Mouse (Mus musculus) liver, embryonic 16.5 days (tissue): ENCODE data around the gene Bsn. TPM values are rescaled to one million over a fixed set of nuclear protein-coding genes. Genes with fewer than 3 reads are reported as not detected.

Experiments
- ATAC-seq: fragments of 200-750 bp; cut with Nextera tagmentation; 2 replicates; pipeline ENCODE4 v1.8.0; 2017; ENCODE audit warnings: low read depth, mild to moderate bottlenecking, moderate number of reproducible peaks, moderate library complexity
- H3K27ac ChIP-seq: fragments of 300-500 bp; sonication (generic); 2 replicates; pipeline ENCODE4 v1.5.1; 2014; ENCODE audit warnings: mild to moderate bottlenecking, low read length
- H3K27me3 ChIP-seq: fragments of 300-500 bp; sonication (generic); 2 replicates; pipeline ENCODE4 v1.6.1; 2014; ENCODE audit warnings: low read depth, low read length, mixed read lengths; ENCODE audit not compliant: control insufficient read depth, insufficient read depth
- H3K36me3 ChIP-seq: fragments of 300-500 bp; sonication (generic); 2 replicates; pipeline ENCODE4 v1.6.1; 2014; ENCODE audit warnings: mild to moderate bottlenecking; ENCODE audit not compliant: control insufficient read depth, insufficient read depth
- H3K4me1 ChIP-seq: fragments of 300-500 bp; sonication (generic); 2 replicates; pipeline ENCODE4 v1.6.1; 2014; ENCODE audit warnings: low read depth, low read length, mixed read lengths; ENCODE audit not compliant: control insufficient read depth
- H3K4me2 ChIP-seq: fragments of 300-500 bp; sonication (generic); 2 replicates; pipeline ENCODE4 v1.6.1; 2014; ENCODE audit warnings: low read depth, low read length, mixed read lengths
- H3K4me3 ChIP-seq: fragments of 300-500 bp; sonication (generic); 2 replicates; pipeline ENCODE4 v1.5.1; 2014; ENCODE audit warnings: low read depth, mild to moderate bottlenecking, low read length
- H3K9ac ChIP-seq: fragments of 300-500 bp; sonication (generic); 2 replicates; pipeline ENCODE4 v1.6.1; 2014; ENCODE audit warnings: low read depth, low read length
- H3K9me3 ChIP-seq: fragments of 300-500 bp; sonication (generic); replicated peaks from 2 replicates; pipeline ENCODE4 v1.6.1; 2016; ENCODE audit warnings: low read length; ENCODE audit not compliant: control insufficient read depth
- WGBS: fragments of 180-500 bp; shearing (Covaris S2); extraction: QIAGEN DNeasy Blood & Tissue Kit; methylation state at CpG from one replicate; pipeline ENCODE4 v1.1.7; 2014; ENCODE audit not compliant: insufficient replicate concordance; 5-methylcytosine and 5-hydroxymethylcytosine counted together
- polyA plus RNA-seq: library from polyadenylated mRNA; unstranded; fragments of >200 nt; fragmentation: Nextera tagmentation; extraction: Ambion mirVana; gene quantifications from 2 replicates; pipeline ENCODE4 v1.2.1, GENCODE M21; 2015

The Bsn gene
- 1.0 and 1.2 TPM in 2 replicates for polyA plus RNA-seq

DNA sequence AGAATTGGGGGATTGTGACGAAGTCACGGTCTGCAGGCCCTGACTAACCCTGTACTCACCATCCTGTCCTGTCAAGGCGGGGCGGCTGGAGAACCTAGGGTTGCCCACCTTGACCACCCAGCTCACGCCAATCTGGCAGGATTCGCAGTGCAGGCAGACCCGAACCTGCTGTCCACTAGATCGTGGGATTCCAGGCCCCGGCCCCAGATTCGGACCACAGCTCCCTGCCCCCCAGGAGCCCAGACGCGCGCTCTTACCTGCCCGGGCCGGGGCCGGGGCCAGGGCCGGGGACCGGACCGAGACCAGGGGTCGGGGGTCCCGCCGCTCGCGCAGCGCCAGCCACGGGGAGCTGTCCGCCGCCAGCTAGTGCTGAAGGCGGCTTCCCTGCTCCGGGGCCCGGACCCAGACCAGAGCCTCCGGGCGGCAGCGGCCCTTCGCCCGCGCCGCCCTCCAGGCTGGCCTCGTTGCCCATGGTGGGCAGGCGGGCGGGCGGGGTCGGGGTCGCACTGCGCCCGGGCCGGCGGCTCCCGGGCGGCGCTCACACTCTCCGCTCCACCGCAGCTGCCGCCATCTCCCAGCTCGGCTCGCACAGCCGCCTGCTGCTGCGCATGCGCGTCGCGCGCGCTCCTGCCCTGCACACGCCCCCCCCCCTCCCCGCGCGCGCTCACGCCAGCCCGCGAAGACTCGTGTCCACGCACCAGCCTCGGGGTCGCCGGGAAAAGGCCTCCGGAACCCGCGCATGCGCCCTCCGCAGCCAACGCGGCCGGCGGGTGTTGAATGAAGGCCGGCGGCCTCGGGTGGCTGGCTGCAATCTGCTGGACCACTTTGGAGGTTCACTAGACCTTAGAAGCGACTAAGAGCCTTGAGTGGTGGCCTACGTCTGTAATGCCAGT lies at the start of gene Bsn:
Gene Bsn (minus strand): TSS at position 598 of the 893 bp plus-strand sequence.
- Histone ChIP-seq H3K36me3 (no peaks in the 10 kb centered on the region), H3K4me2 (peak within 1 kb of the TSS; percentile 73), H3K27me3 (peaks cover 41% of the 10 kb centered on the region), H3K4me1 (no peaks in the 10 kb centered on the region; the same call in 1 of the 2 replicates), H3K4me3 (peak within 1 kb of the TSS; percentile 58), H3K9me3 (no peaks in the 10 kb centered on the region), H3K27ac (no peak within 1 kb of the TSS), H3K9ac (no peak within 1 kb of the TSS)
- peak; percentile 19; the same call in 1 of the 2 replicates for ATAC-seq
- WGBS = 3% methylated on average over 61 of the region's 91 CpGs

DNA sequence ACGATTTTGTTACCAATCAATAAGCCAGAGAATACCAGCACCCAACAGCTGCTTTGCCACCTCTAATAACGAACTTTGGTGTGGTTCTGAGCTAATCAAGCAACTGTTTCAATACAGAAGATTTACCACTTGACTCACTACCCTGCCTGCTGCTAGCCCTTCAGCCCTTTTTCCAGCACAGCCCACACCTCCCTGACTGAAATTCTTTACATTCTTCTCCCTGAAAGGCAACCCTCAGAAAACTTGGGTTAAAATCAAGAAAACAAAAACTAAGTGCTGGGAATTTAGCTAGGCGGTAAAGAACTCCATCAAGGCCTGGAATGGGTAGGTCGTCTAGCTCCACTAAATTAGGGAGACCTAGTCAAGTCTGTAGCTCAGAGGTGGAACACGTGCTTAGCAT lies 49.8 kb upstream of the Bsn start:
- Histone ChIP-seq H3K36me3 (no peaks in the 10 kb centered on the region), H3K9ac (no peak overlapping the region), H3K4me3 (no peak overlapping the region), H3K27ac (no peak overlapping the region), H3K4me1 (no peaks in the 10 kb centered on the region), H3K27me3 (no peaks in the 10 kb centered on the region), H3K9me3 (no peaks in the 10 kb centered on the region), H3K4me2 (no peak overlapping the region)
- ATAC-seq = no peak
- 66% methylated on average over 5 of the region's 5 CpGs for WGBS

DNA sequence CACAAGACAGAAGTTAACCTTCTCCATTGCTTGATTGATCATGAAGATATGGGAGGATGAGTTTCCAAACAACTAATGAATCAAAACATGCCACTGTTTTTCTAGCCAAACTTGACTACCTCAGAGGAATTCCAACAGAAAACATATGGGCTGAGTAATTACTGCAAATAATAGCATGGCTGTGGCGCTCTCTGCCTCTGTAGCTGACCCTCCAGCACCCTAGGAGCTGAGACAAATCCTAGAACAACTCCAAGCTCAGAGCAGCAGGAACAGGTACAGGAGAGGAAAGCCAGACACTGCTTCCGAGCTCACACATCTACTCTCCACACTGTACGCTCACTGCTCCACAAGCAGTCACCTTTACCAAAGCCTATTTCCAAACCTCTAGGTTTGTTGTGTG lies 48.6 kb upstream of the Bsn start:
- no peak overlapping the region for H3K4me2 ChIP-seq
- H3K4me1 ChIP-seq = no peaks in the 10 kb centered on the region
- H3K27me3 ChIP-seq = no peaks in the 10 kb centered on the region
- no peak overlapping the region for H3K9ac ChIP-seq
- H3K27ac ChIP-seq = no peak overlapping the region
- no peak overlapping the region for H3K4me3 ChIP-seq
- no peak for ATAC-seq
- H3K36me3 ChIP-seq = no peaks in the 10 kb centered on the region
- 75% methylated on average over 3 of the region's 3 CpGs for WGBS
- no peaks in the 10 kb centered on the region for H3K9me3 ChIP-seq

DNA sequence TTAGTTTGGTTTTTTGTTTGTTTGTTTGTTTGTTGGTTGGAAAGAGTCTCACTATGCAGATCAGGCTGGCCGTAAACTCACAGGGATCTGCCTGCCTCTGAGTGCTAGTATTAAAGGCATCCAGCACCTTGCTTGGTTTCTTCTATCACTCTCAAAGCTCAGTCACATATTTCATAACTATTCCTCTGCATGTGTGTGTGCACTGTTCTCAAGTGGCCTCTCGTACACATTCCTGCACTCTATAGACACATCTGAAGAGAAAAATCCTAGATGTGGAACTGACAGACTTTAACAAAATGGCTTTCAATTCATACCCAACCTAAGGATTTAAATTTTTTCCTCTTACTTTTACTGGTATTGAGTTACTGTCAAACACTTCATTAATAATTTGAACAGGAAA lies 48.2 kb upstream of the Bsn start:
- Histone ChIP-seq H3K4me1 (no peaks in the 10 kb centered on the region), H3K4me2 (no peak overlapping the region), H3K27ac (no peak overlapping the region), H3K4me3 (no peak overlapping the region), H3K9ac (no peak overlapping the region), H3K27me3 (no peaks in the 10 kb centered on the region), H3K36me3 (no peaks in the 10 kb centered on the region), H3K9me3 (no peaks in the 10 kb centered on the region)
- WGBS = 70% methylated on average over 2 of the region's 2 CpGs
- no peak for ATAC-seq

DNA sequence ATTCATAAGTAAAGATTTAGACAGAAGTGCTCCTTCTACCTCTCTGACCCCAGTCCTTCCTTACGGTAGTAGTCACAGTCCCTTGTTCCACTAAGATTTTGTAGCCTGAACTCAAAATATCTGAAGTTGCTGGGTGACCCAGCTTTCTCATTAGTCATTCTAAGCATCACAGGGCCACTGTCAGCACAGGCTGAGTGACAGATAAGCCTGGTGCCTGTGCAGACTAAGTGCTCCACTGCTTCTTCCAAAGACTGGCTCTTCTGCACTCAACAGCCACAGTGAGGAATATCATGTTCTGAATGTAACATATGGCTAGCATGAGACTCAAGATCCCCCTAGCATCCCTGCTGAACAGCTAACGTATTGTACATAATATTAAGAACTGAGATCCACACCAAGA lies 44.5 kb upstream of the Bsn start:
- no peaks in the 10 kb centered on the region for H3K9me3 ChIP-seq
- no peaks in the 10 kb centered on the region for H3K27me3 ChIP-seq
- no peak overlapping the region for H3K27ac ChIP-seq
- H3K36me3 ChIP-seq = no peaks in the 10 kb centered on the region
- H3K4me1 ChIP-seq = no peaks in the 10 kb centered on the region
- H3K9ac ChIP-seq = no peak overlapping the region
- no peak overlapping the region for H3K4me2 ChIP-seq
- ATAC-seq = no peak
- H3K4me3 ChIP-seq = no peak overlapping the region
- WGBS = 67% methylated on average over 2 of the region's 2 CpGs

DNA sequence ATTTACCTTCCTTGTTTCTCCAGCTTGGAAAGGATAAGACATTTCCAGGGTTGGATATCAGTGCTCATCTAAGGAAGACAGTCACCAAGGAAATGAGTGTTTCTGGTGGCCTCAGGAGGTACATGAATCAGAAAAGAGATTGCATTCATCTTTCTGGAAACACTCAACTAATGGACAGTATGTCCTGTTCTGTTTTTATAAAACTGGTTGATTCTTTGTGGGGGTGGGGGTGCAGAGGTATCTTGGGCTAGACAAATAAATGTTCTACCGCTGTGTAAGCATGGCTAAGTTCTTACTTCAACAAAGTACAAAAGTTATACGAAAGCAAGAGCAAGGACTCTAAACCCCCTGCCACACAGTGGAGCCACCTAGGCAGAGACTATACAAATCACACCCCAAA lies 42.7 kb upstream of the Bsn start:
- H3K4me1 ChIP-seq = no peaks in the 10 kb centered on the region
- no peak for ATAC-seq
- 70% methylated on average over 2 of the region's 2 CpGs for WGBS

DNA sequence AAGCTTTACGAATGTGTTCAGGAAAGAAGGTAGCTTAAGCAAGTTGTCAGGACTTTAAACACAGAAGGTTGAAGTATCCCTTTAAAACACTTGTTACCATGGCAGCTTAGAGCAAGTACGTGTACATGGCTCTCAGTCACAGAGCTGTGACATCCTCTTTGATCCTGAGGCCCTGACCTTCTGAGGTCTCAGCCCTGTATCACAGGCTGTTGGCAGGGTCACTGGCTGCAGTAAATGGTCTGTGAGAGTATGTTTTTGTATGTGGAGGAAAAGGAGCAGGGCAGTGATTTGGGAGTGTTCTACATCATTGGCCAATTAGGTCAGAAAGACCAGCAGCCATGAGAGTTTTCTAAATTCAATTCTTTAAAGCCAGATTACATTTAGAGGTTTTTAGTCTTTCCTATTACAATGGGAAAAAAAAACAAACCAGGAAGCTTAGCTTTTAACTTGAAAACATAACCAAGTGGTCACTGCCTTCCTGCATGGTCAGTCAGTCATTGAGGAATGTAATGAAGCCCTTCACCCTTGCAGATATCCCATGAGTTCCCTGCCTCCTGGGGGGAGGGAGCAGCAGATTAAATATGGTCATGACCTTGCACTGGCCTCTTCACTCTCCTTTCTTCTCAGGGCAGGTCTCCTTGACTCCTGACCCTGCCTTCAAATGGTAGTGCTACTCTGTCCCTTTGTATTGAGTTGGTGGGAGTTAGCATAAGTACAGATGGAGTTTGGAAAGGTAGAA lies 37.9 kb upstream of the Bsn start:
- no peak overlapping the region for H3K4me3 ChIP-seq
- H3K4me2 ChIP-seq = no peak overlapping the region
- H3K27ac ChIP-seq = no peak overlapping the region
- no peak overlapping the region for H3K9ac ChIP-seq
- no peaks in the 10 kb centered on the region for H3K4me1 ChIP-seq
- 60% methylated on average over 2 of the region's 2 CpGs for WGBS
- no peaks in the 10 kb centered on the region for H3K27me3 ChIP-seq
- ATAC-seq = no peak
- H3K9me3 ChIP-seq = no peaks in the 10 kb centered on the region
- no peaks in the 10 kb centered on the region for H3K36me3 ChIP-seq

More for the DNA sequence above, 42.7 kb upstream of the Bsn start:
- Histone ChIP-seq H3K9ac (no peak overlapping the region), H3K27ac (no peak overlapping the region), H3K36me3 (no peaks in the 10 kb centered on the region), H3K4me2 (no peak overlapping the region), H3K9me3 (no peaks in the 10 kb centered on the region), H3K27me3 (no peaks in the 10 kb centered on the region), H3K4me3 (no peak overlapping the region)

DNA sequence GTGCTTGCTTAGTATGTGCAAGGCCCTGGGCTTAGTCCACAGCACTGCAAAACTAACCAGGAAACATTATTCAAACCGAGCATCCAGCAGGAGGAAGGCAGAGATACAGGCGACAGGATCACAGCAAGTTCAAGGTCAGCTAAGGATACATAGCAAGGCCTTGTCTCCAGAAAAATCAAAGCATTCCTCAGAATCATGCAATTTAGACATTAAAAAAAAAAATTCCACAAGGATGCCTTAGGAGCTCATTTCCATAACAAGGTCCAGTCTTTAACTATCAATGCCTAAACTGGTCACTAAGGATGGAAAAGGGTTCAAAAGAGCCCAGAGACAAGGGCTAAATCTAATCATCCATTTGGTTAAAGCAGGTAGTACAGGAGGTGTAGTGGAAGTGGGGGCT lies 35.0 kb upstream of the Bsn start:
- Histone ChIP-seq H3K9me3 (no peaks in the 10 kb centered on the region), H3K27me3 (no peaks in the 10 kb centered on the region), H3K4me2 (no peak overlapping the region), H3K4me3 (no peak overlapping the region), H3K27ac (no peak overlapping the region), H3K4me1 (peaks cover 4% of the 10 kb centered on the region), H3K36me3 (no peaks in the 10 kb centered on the region), H3K9ac (no peak overlapping the region)
- no peak for ATAC-seq
- 68% methylated on average over 2 of the region's 2 CpGs for WGBS

DNA sequence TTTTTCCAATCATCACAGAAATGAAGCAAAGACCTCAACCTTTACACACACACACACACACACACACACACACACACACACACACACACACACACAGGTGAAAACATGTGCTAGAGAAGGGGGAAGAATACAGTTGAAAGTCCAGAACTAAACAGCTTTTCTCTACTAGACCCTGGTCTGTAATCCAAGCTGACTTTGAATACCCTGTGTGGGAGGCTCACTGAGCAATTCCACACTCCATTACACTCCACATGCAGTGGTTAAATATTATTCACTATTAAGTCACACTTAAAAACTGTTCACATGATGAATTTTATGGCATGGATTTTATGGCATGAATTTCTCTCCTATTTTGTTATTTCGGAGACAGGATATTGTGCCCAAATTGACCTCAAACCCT lies 33.4 kb upstream of the Bsn start:
- no peak for ATAC-seq
- Histone ChIP-seq H3K9me3 (no peaks in the 10 kb centered on the region), H3K36me3 (no peaks in the 10 kb centered on the region), H3K9ac (no peak overlapping the region), H3K4me3 (no peak overlapping the region), H3K27ac (no peak overlapping the region), H3K27me3 (no peaks in the 10 kb centered on the region), H3K4me1 (peaks cover 4% of the 10 kb centered on the region), H3K4me2 (no peak overlapping the region)
- 70% methylated on average over 1 of the region's 1 CpGs for WGBS
